ENCODE assay signal across 8 mouse cellular contexts in the genomic region with DNA sequence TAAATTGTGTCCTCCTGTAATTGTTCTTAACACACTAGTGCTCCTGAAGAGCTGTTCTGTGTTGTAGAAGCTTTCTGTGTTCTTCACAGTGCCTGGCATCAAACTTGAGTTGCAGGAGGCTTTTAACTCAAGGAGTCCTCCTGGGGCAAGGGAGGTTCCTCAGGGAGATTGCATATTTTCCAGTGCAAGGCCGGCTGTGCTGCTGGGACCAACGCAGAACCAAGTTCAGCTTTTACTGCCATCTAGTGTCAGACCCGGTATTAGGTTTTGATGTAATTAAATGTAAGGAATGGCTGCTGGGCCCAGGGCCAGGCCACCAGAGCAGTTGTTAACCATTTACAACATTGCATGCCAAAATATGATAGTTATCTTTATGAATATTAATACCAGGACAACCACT.
DNase-seq lines count a peak whose midpoint lies in the region; ATAC-seq and TF ChIP-seq lines count a peak whose summit lies in the region.
"Had no signal": no experiment of that assay in that cellular context is flagged by ENCODE, and none has a peak within 500 bp of the region (broad histone marks: within the 10 kb centered on the region; RNA-seq: fewer than 3 reads in every experiment).

No protein-coding gene starts in this region.

- no peak for TF ChIP-seq EP300 in liver, postnatal 0 days (IDR thresholded peaks at IDR 0.05; ENCODE audit: low read depth)

- no peaks in the 10 kb centered on the region for H3K27me3 ChIP-seq in liver, postnatal 0 days (ENCODE audit: insufficient read depth, low read length)

- TF ChIP-seq CTCF in liver, postnatal 0 days (IDR thresholded peaks at IDR 0.05; ENCODE audit: low read depth): peak; percentile 76

- H3K4me1 ChIP-seq in liver, postnatal 0 days (ENCODE audit: insufficient read depth): no peaks in the 10 kb centered on the region
- H3K4me1 ChIP-seq: liver, embryonic 15.5 days had no signal

- ATAC-seq in liver, postnatal 0 days: no peak; the same call in 1 of the 2 replicates

- H3K4me2 ChIP-seq in liver, postnatal 0 days (ENCODE audit: low read depth, low read length): no peak overlapping the region
- H3K4me2 ChIP-seq: liver, embryonic 15.5 days had no signal

- H3K27ac ChIP-seq in liver, postnatal 0 days (ENCODE audit: low read depth): no peak overlapping the region
- H3K27ac ChIP-seq: liver, embryonic 15.5 days had no signal

- intact Hi-C loops in gastrocnemius, postnatal 14 days (cut with DNase I; ENCODE audit: low total_unique reads): loop anchor here (2.0 kb wide), 1 partner anchor 216 kb away; no protein-coding TSS in a partner anchor

- no peaks in the 10 kb centered on the region for H3K9me3 ChIP-seq in liver, postnatal 0 days (ENCODE audit: low read length)
- H3K9me3 ChIP-seq: liver, embryonic 15.5 days had no signal

- peak; percentile 11 to 54 for DNase-seq in CD8-positive naive resting alpha-beta T cell, adult 2 months (ENCODE audit: low read depth in 2 of 2, low spot score in 2 of 2)
- DNase-seq in MN1 (ENCODE audit: low spot score): peak; percentile 85
- peak; percentile 41 for DNase-seq in cerebellum, adult 9-11 months
- DNase-seq in gastrocnemius, postnatal 14 days: peak; percentile 14
- peak; percentile 84 for DNase-seq in kidney, postnatal 14 days
- peak; percentile 40 for DNase-seq in liver, postnatal 0 days
- DNase-seq in retina, postnatal 7 days (ENCODE audit: low read depth, low spot score): peak; percentile 54

- WGBS in liver, postnatal 0 days (ENCODE audit: insufficient replicate concordance): 3% methylated on average over 3 of the region's 3 CpGs

- H3K36me3 ChIP-seq in liver, postnatal 0 days (replicated peaks; ENCODE audit: insufficient read depth, low read length): no peaks in the 10 kb centered on the region
- H3K36me3 ChIP-seq: liver, embryonic 15.5 days had no signal

- no peak overlapping the region for H3K4me3 ChIP-seq in liver, postnatal 0 days (ENCODE audit: low read depth, low read length)
- H3K4me3 ChIP-seq: liver, embryonic 15.5 days had no signal

- H3K9ac ChIP-seq in liver, postnatal 0 days (replicated peaks): no peak overlapping the region
- H3K9ac ChIP-seq: liver, embryonic 15.5 days had no signal

Comparison
In these comparisons a context has a peak if more than half of its experiments do, and no peak if none do; other contexts are left out.
1. DNase-seq: peak in every context shown above with its lines; median percentile 85 in MN1; 84 in kidney, postnatal 14 days; 54 in retina, postnatal 7 days; 41 in cerebellum, adult 9-11 months; 40 in liver, postnatal 0 days; 32 in CD8-positive naive resting alpha-beta T cell, adult 2 months; 14 in gastrocnemius, postnatal 14 days.